Mouse (Mus musculus): ENCODE data around the gene Ankrd44.

Ankrd44 gene

GRCm38 (mm10) chr1:54853311-54854000, 72.7 kb downstream of the Ankrd44 start:
- in situ Hi-C loops (cut with MboI, MseI), result no loop called here

DNA sequence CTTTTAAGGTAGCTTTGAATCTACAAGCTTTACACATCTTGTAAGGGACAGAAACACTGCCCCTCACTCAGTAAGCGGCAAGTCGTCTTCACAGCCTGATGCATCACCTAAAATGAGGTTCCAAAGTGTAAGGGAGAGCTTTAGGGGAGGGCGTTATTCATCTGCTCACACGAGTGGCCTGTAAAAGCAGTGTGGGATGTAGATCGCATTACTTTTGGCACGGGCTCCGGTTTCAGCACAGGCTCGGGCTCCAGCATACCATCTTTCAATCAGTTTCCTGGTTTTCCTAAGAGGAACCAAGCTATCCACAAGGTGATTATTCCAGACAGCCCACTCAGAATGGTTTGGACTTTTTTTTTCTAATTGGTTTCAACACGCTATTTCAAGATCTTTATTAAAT, 74.6 kb downstream of the Ankrd44 start:
- in situ Hi-C loops (cut with MboI, MseI), result no loop called here

DNA sequence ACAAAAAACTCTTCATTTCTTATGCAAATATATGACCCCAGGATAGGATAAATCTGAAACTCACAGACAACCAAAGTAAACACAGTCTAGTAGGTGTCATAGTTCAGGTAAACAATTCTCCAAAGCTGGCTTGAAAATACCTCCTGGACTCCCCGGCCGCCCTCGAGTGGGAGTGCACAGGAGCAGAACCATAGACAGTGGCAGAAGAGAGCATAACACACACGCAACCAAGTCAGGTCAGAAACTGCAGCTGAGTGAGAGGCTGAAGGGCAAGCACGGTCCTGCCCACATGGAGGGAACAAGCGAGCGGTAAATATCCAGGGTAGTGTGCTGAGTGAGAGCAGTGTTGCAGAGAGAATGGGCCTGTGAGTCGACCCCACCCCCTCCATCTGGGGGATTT, 76.1 kb downstream of the Ankrd44 start:
- in situ Hi-C loops (cut with MboI, MseI), result no loop called here

DNA sequence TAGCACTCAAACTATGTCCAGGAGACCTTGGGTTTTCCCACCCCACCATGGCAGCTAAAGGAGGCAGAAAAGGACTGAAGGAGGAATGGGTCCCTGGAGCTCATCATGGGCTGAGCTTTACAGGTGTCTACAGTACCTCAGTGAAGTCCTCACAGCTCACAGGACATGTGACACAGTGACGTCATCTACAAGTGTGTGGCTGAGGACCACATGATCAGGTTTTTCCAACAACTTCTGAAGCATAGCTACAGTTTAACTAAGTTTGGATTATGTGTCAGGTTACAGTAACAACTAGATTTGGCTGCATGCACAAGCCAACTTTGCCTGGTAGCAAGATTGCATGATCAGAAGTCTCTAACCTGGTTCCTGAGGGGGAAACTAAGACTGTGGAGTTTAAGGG, 78.9 kb downstream of the Ankrd44 start:
- in situ Hi-C loops (cut with MboI, MseI), result no loop called here

DNA sequence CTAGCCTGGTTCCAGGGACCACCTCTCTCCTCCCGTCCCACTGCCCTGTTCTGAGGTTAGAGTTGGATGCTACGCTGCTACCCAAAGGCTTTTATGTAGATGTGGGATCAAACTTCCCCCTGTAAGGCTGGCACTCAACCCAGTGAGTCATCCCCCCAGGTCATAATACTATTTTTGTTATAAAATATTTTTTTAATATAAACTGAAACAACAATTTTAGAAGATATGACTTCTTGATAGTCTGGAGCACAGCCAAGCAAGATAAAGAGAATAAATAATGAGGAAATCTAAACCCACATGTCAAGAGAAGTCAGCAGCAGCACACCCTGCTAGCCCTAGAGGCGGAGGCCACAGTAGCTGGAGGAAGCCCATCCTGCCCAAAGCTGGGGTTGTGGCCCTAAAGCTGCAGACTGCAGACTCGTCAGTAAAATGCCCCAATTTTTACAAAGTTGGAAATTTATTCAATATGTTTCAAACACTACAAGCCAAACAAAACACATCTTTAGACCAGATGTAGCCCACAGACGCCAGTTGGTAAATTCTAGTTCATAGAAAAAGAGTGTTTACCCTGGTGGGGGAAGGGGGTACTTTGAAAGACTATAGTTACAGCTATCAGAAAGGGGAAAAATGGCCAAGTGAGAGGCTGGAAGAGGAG, 79.7 kb downstream of the Ankrd44 start:
- in situ Hi-C loops (cut with MboI, MseI), result no loop called here

DNA sequence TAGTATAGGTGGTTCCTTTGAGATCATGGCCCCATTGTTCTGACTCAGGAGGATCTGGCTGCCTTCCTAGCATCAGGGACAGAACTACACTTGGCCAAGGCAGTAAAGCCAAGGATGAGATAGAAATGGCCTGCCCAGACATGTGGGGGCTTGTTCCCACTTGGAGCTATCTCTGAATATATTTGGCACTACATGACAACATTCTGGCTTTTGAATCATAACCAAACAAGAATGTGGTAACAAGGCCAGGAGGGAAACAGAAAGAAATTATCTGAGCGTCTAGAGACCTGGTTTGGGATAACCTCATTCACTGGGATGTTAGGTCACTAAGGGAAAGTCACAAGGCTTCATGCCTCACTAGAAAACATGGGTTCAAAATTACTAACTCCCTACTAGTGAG, 81.8 kb downstream of the Ankrd44 start:
- in situ Hi-C loops (cut with MboI, MseI), result no loop called here

GRCm38 (mm10) chr1:54842765-54843461, 83.3 kb downstream of the Ankrd44 start:
- in situ Hi-C loops (cut with MboI, MseI), result no loop called here

GRCm38 (mm10) chr1:54841788-54842187, 84.4 kb downstream of the Ankrd44 start:
- in situ Hi-C loops (cut with MboI, MseI), result no loop called here

- in situ Hi-C loops (cut with MboI, MseI), result no loop called here
Observed at GRCm38 (mm10) chr1:54840040-54840439, 86.1 kb downstream of the Ankrd44 start.

- in situ Hi-C loops (cut with MboI, MseI), result no loop called here
Observed at GRCm38 (mm10) chr1:54838486-54838805, 87.7 kb downstream of the Ankrd44 start.

GRCm38 (mm10) chr1:54837721-54838485, 88.3 kb downstream of the Ankrd44 start:
- in situ Hi-C loops (cut with MboI, MseI), result no loop called here

GRCm38 (mm10) chr1:54835661-54836205, 90.5 kb downstream of the Ankrd44 start:
- in situ Hi-C loops (cut with MboI, MseI), result no loop called here

DNA sequence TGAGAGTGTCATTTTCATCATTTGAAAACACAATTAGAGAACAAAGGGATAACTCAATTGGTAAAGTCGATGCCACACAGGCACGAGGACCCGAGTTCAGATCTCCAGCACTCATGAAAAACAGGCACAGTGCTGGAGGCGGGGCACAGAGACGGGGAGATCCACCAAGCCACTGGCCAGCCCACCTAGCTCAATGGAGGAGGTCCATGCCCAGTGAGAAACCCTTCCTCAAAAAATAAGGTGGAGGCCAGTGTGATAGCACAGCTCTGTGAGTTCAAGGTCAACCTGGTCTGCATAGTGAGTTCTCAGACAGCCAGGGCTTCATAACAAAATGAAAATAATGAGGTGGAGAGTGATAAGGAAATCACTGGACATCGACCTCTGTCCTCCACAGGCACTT, 93.0 kb downstream of the Ankrd44 start:
- in situ Hi-C loops (cut with MboI, MseI), result no loop called here

DNA sequence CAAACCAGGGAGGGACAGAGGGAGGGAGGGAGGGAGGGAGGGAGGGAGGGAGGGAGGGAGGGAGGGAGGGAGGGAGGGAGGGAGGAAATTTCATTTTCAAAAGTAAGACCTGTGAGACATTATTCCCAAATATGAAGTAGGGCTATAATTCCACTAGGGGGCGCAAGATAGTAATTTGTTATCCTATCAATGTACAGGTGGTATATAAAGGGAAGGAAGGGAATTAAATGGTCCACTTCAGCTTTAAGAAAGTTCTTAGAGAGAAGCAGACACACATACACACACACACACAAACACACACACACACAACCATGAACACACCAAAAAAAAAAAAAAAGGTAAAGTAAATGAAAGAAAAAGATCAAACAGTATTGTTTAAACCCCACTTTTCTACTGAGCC, 93.4 kb downstream of the Ankrd44 start:
- in situ Hi-C loops (cut with MboI, MseI), result no loop called here

- in situ Hi-C loops (cut with MboI, MseI), result no loop called here
Observed at GRCm38 (mm10) chr1:54830223-54830622, 96.0 kb downstream of the Ankrd44 start.

DNA sequence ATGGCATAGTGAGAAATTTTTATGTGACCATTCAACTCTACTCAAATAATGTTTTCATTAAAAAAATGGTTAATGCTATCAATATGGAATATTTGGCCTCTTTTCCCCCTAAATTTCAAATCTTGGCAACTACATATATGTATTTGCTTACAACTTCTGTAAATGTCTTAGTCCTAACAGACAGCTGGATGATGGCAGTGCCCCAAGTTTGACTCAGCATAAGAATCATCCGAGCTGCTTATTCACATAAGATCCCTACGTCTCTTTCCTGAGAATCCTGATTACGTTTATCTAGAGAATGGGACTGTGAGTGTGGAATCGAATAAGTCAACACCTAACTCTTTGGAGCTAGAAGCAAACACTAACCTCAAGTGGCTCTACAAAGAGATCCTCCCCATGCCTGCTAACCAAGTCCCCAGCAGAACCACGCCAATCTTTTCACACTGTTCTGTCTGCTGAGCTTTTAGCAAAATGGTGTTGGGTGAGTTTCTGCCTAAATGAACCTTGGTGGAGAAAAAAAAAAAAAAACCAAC, 96.4 kb downstream of the Ankrd44 start:
- in situ Hi-C loops (cut with MboI, MseI), result loop anchor here (5.0 kb wide), 2 partner anchors 38 to 88 kb away; no protein-coding TSS in a partner anchor

- in situ Hi-C loops (cut with MboI, MseI), result loop anchor here (5.0 kb wide), 2 partner anchors 39 to 89 kb away; no protein-coding TSS in a partner anchor
Observed at GRCm38 (mm10) chr1:54827827-54828226, 98.4 kb downstream of the Ankrd44 start.

- in situ Hi-C loops (cut with MboI, MseI), result loop anchor here (5.0 kb wide), 2 partner anchors 40 to 90 kb away; no protein-coding TSS in a partner anchor
Observed at GRCm38 (mm10) chr1:54827351-54827750, 98.8 kb downstream of the Ankrd44 start.

GRCm38 (mm10) chr1:54826426-54826986, 99.7 kb downstream of the Ankrd44 start:
- in situ Hi-C loops (cut with MboI, MseI), result loop anchor here (5.0 kb wide), 2 partner anchors 41 to 91 kb away; no protein-coding TSS in a partner anchor

DNA sequence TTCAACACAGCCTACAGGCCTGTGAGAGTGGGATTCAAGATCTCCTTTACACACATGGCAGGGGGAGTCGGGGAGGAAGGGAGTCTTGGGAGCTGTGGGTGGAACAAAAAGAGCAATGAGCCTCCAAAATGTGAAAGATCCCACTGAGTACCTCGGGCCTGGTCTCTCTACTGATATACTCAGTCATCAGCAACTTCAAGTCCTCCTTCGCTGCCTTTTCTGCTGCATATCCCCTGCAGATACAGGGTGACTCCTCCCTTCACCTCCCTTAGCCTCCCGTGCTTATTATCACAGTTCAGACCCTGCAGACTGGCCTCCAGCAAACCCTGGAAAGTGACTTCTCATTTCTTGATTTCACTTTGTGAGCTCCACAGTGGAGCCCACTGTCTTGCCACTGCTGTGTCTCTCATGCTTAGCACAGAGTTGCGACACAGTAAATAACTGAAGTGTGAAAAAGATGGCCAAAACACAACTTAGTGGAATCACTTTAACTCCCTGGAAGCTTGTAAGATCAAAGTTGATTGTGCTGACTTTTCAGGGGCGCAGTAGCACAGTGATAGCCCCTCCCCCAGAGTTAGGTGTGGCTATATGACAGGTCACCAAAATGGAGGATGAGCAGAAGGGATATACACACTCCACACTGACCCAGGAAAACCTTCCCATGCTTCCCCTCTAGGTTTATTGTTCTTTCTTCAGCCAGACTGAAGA, 100.3 kb downstream of the Ankrd44 start:
- in situ Hi-C loops (cut with MboI, MseI), result loop anchor here (5.0 kb wide), 2 partner anchors 41 to 91 kb away; no protein-coding TSS in a partner anchor

Data from T-helper 2 cell (primary cell).